Mouse (Mus musculus): ENCODE data around the gene Mpp3. TPM values are rescaled to one million over a fixed set of nuclear protein-coding genes. Genes with fewer than 3 reads are reported as not detected.

Gene Mpp3
- polyA plus RNA-seq, 1 experiment from 2014 or later, result 5.7 TPM

DNA sequence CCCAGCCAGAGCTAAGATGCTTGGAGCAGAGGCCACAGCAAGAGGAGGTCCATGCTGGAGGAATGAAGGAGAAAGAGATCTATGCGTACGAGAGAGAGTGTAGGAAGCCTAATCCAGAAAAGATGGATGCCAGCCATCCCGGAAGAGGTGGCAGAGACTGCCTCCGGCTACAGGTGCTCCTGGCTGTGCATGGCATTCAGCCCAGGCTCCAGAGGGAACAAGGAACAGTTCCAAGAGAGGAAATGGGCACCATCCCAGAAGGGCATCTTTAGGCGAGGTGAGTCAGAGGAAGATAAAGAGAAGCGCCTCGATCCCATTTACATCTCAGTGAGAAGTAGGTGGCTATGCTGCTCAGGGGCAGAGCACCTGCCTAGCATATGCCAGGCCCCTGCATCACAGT lies 2.9 kb upstream of the Mpp3 start:
- Histone ChIP-seq H3K4me3 (ENCODE audit: low read length) (no peak overlapping the region), H3K36me3 (ENCODE audit: control insufficient read depth, insufficient read depth, low read length) (no peaks in the 10 kb centered on the region), H3K27ac (ENCODE audit: low read length) (no peak overlapping the region), H3K4me1 (ENCODE audit: control insufficient read depth, insufficient read depth, low read length) (peaks cover 8% of the 10 kb centered on the region), H3K27me3 (replicated peaks; ENCODE audit: control insufficient read depth, insufficient read depth, low read length) (no peaks in the 10 kb centered on the region), H3K4me2 (ENCODE audit: low read depth, low read length) (no peak overlapping the region), H3K9me3 (ENCODE audit: control insufficient read depth, low read length) (no peaks in the 10 kb centered on the region), H3K9ac (ENCODE audit: low read depth, low read length) (no peak overlapping the region)
- WGBS, result 80% methylated on average over 7 of the region's 7 CpGs
- no peak for ATAC-seq

DNA sequence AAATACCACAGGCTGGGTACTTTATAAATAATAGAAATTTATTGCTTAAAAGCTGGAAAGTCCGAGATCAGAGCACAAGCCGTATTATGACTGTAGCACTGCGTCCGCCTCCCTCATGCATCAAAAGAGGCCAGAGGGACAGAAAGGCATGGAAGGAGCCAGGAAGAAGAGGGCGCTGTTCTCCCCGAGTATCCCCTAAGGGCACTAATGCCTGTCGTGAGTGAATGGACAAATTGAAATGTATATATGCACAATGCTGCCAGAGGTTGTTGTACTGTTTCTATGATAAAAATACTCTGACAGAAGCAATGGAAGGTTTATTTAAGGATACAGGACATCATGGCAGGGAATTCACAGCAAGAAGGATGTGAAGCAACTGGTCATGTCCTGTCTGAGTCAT lies 1.7 kb upstream of the Mpp3 start:
- H3K4me2 ChIP-seq (ENCODE audit: low read depth, low read length), result no peak overlapping the region
- H3K36me3 ChIP-seq (ENCODE audit: control insufficient read depth, insufficient read depth, low read length), result no peaks in the 10 kb centered on the region
- H3K4me3 ChIP-seq (ENCODE audit: low read length), result no peak overlapping the region
- H3K27me3 ChIP-seq (replicated peaks; ENCODE audit: control insufficient read depth, insufficient read depth, low read length), result no peaks in the 10 kb centered on the region
- H3K4me1 ChIP-seq (ENCODE audit: control insufficient read depth, insufficient read depth, low read length), result peaks cover 9% of the 10 kb centered on the region
- 32% methylated on average over 7 of the region's 7 CpGs for WGBS
- no peak overlapping the region for H3K27ac ChIP-seq (ENCODE audit: low read length)
- no peak overlapping the region for H3K9ac ChIP-seq (ENCODE audit: low read depth, low read length)
- ATAC-seq, result no peak
- H3K9me3 ChIP-seq (ENCODE audit: control insufficient read depth, low read length), result no peaks in the 10 kb centered on the region

DNA sequence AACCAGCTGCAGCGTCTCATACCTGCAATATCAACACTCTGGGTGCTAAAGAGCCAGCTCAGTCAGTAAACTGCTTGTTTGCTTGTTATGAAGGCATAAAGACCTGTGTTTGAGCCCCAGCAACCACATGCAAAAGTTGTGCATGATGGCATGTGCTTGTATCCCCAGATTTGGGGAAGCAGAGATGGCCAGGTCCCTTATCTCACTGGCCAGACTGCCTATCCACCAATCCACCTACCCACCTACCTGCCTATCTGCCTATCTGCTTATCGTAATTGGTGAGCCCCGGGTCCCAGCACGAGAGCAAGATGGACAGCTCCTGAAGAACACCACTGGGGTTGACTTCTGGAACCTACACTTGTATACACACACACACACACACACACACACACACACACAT lies 1.0 kb upstream of the Mpp3 start:
- 77% methylated on average over 4 of the region's 4 CpGs for WGBS
- no peak overlapping the region for H3K9ac ChIP-seq (ENCODE audit: low read depth, low read length)
- H3K4me1 ChIP-seq (ENCODE audit: control insufficient read depth, insufficient read depth, low read length), result peaks cover 9% of the 10 kb centered on the region
- no peak overlapping the region for H3K4me3 ChIP-seq (ENCODE audit: low read length)
- no peaks in the 10 kb centered on the region for H3K27me3 ChIP-seq (replicated peaks; ENCODE audit: control insufficient read depth, insufficient read depth, low read length)
- no peaks in the 10 kb centered on the region for H3K9me3 ChIP-seq (ENCODE audit: control insufficient read depth, low read length)
- H3K4me2 ChIP-seq (ENCODE audit: low read depth, low read length), result no peak overlapping the region
- no peaks in the 10 kb centered on the region for H3K36me3 ChIP-seq (ENCODE audit: control insufficient read depth, insufficient read depth, low read length)
- H3K27ac ChIP-seq (ENCODE audit: low read length), result no peak overlapping the region
- no peak for ATAC-seq

DNA sequence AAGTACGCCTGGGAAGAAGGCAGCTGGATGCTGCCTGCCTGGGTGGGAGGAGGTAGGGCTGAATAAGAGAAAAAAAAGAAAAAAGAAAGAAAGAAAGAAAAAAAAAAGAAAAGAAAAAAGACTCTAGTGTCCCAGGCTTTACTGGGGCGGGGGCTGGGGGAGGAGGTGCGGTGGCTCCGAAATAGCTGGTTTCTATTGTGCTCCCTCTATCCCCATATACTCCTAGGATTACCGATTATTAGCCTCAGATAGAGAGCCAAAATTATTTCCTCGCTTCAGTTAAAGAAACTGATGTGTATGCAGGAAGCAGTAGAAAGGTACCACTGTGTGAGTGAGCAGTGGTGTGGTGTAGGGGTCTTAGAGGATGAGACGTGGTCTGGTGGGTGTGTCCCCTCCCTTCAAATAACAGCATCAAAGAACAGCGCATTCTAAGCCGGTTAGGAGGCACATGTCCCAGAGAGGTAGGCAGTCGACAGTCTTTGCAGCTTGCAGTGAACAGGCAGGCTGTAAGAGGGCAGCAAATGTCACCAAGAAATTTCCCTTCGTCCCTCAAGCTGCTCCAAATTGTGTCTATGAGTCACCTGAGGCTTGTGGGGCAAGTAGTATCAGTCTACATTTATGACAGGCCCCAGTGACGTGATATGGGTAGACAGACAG lies 772 bp downstream of the Mpp3 start:
- peak overlapping the region; percentile 70; the same call in 1 of the 2 replicates for H3K9ac ChIP-seq (ENCODE audit: low read depth, low read length)
- peak overlapping the region; percentile 94 for H3K4me2 ChIP-seq (ENCODE audit: low read depth, low read length)
- no peaks in the 10 kb centered on the region for H3K9me3 ChIP-seq (ENCODE audit: control insufficient read depth, low read length)
- 6% methylated on average over 12 of the region's 12 CpGs for WGBS
- peaks cover 9% of the 10 kb centered on the region for H3K4me1 ChIP-seq (ENCODE audit: control insufficient read depth, insufficient read depth, low read length)
- H3K4me3 ChIP-seq (ENCODE audit: low read length), result peak overlapping the region; percentile 57
- H3K27ac ChIP-seq (ENCODE audit: low read length), result peak overlapping the region; percentile 45
- no peak for ATAC-seq
- no peaks in the 10 kb centered on the region for H3K27me3 ChIP-seq (replicated peaks; ENCODE audit: control insufficient read depth, insufficient read depth, low read length)
- no peaks in the 10 kb centered on the region for H3K36me3 ChIP-seq (ENCODE audit: control insufficient read depth, insufficient read depth, low read length)

DNA sequence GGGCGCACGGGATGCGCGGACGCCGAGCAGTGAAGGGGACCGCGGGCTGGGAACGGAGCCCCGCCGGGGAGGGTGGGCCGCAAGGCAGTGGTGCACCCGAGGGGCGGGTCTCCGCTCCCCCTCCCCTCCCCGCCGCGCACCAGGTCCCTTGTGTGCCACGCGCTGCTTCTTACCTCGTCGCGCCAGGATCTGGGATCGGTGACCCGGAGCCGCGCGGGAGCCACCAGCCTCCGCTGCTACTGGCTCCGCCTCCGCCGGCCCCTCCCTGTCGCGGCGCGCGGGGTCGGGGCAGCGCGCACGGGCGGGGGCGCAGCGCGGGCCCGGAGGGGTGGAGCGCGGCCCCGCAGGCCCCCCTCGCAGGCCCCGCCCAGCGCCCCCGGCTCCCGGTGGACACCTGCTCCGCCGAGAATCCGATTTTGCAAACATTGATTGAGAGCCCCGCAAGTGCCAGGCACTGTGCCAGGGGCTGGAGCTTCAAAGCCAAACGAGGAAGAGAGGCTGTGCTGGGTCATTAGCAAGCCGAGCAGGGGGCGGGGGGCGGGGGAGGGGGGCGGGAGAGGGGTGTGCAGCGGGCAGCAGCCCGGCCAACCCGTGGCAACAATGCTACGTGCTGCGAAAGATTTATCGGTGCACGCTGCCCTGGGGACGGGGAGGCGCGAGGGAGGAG lies 1.4 kb downstream of the Mpp3 start:
- Histone ChIP-seq H3K4me2 (ENCODE audit: low read depth, low read length) (peak overlapping the region; percentile 94), H3K4me3 (ENCODE audit: low read length) (peak overlapping the region; percentile 57), H3K4me1 (ENCODE audit: control insufficient read depth, insufficient read depth, low read length) (peaks cover 9% of the 10 kb centered on the region), H3K27ac (ENCODE audit: low read length) (peak overlapping the region; percentile 56; the same call in 1 of the 2 replicates), H3K9me3 (ENCODE audit: control insufficient read depth, low read length) (no peaks in the 10 kb centered on the region), H3K27me3 (replicated peaks; ENCODE audit: control insufficient read depth, insufficient read depth, low read length) (no peaks in the 10 kb centered on the region), H3K36me3 (ENCODE audit: control insufficient read depth, insufficient read depth, low read length) (no peaks in the 10 kb centered on the region), H3K9ac (ENCODE audit: low read depth, low read length) (peak overlapping the region; percentile 70)
- WGBS, result under 1% methylated on average over 59 of the region's 73 CpGs
- ATAC-seq, result peak; percentile 89

DNA sequence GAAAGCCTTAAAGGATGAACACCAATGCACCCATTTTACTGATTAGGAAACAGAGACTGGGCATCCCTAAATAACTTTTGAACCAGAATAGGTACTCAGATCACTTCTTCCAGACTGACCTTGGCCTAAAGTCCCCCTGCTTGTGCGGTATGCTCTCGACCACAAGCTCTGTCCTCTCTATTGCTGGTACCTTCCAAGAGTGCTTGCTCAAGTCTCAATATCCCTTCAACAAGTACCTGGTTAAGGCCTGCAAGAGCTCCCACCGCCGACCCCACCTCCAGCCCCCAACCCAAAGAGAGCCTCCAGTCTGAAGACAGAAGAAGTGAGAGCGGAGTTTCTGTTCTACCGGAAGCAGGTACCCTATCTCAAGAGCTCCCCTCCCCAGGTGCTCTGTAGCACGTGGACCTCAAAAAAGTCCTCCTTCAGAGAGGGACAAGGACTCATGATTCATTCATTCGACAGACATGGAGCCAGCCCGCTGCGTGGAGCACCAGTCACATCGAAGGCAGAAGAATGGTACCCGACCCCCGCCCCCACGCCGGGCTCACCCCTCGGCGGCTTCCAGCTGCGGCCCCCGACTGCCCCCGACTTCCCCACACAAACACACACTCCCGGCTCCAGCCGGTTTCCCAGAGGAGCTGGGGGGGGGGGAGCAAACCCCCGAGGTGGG lies 2.1 kb downstream of the Mpp3 start:
- Histone ChIP-seq H3K9me3 (ENCODE audit: control insufficient read depth, low read length) (no peaks in the 10 kb centered on the region), H3K9ac (ENCODE audit: low read depth, low read length) (peak overlapping the region; percentile 70), H3K27ac (ENCODE audit: low read length) (no peak overlapping the region), H3K36me3 (ENCODE audit: control insufficient read depth, insufficient read depth, low read length) (no peaks in the 10 kb centered on the region), H3K4me3 (ENCODE audit: low read length) (peak overlapping the region; percentile 57), H3K27me3 (replicated peaks; ENCODE audit: control insufficient read depth, insufficient read depth, low read length) (no peaks in the 10 kb centered on the region), H3K4me2 (ENCODE audit: low read depth, low read length) (peak overlapping the region; percentile 94), H3K4me1 (ENCODE audit: control insufficient read depth, insufficient read depth, low read length) (peaks cover 9% of the 10 kb centered on the region)
- ATAC-seq, result peak; percentile 8; the same call in 1 of the 2 replicates
- 6% methylated on average over 23 of the region's 23 CpGs for WGBS

DNA sequence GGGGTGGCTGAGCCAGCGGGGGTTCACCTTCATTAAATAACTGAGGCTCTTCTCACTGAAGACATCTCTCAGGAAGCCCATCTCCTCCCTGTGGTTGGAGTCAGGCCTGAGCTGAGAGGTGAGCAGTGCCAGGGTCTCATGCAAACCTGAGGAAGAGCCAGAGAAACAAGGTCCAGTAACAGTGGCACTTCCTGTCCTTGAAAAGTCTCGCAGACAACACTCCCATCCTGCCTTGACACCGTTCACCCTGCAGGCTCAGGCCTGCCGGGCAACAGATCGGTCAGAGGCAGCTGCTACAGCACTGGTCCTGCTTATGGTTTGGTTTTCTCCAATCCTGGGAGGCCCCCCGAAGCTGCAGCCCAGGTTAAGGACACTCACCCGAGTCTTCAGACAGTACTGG lies 2.9 kb downstream of the Mpp3 start:
- Histone ChIP-seq H3K27me3 (replicated peaks; ENCODE audit: control insufficient read depth, insufficient read depth, low read length) (no peaks in the 10 kb centered on the region), H3K4me2 (ENCODE audit: low read depth, low read length) (no peak overlapping the region), H3K9me3 (ENCODE audit: control insufficient read depth, low read length) (no peaks in the 10 kb centered on the region), H3K36me3 (ENCODE audit: control insufficient read depth, insufficient read depth, low read length) (no peaks in the 10 kb centered on the region), H3K4me1 (ENCODE audit: control insufficient read depth, insufficient read depth, low read length) (peaks cover 9% of the 10 kb centered on the region), H3K27ac (ENCODE audit: low read length) (no peak overlapping the region), H3K4me3 (ENCODE audit: low read length) (no peak overlapping the region), H3K9ac (ENCODE audit: low read depth, low read length) (no peak overlapping the region)
- no peak for ATAC-seq
- 55% methylated on average over 7 of the region's 7 CpGs for WGBS

DNA sequence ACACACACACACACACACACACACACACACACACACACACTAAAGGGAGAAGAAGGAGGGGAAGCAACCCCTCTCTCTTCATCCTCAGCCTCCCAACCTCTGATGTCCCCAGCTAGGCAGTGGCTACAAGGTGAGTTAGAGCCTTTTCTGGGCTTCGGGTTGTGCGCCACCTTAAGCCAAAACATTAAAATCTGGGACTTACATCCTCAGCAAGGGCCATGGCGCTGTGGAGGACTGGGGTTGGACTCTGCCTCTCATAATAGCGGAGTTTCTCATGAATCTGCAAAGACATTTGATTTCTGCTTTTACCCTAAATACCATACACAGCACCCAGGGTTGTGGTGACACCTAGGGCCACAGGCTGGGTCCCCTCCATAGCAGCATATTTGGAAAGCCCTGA lies 3.4 kb downstream of the Mpp3 start:
- Histone ChIP-seq H3K27me3 (replicated peaks; ENCODE audit: control insufficient read depth, insufficient read depth, low read length) (no peaks in the 10 kb centered on the region), H3K9ac (ENCODE audit: low read depth, low read length) (no peak overlapping the region), H3K4me2 (ENCODE audit: low read depth, low read length) (no peak overlapping the region), H3K4me3 (ENCODE audit: low read length) (no peak overlapping the region), H3K36me3 (ENCODE audit: control insufficient read depth, insufficient read depth, low read length) (no peaks in the 10 kb centered on the region), H3K27ac (ENCODE audit: low read length) (no peak overlapping the region), H3K9me3 (ENCODE audit: control insufficient read depth, low read length) (no peaks in the 10 kb centered on the region), H3K4me1 (ENCODE audit: control insufficient read depth, insufficient read depth, low read length) (peaks cover 9% of the 10 kb centered on the region)
- WGBS, result 87% methylated on average over 4 of the region's 4 CpGs
- ATAC-seq, result no peak

DNA sequence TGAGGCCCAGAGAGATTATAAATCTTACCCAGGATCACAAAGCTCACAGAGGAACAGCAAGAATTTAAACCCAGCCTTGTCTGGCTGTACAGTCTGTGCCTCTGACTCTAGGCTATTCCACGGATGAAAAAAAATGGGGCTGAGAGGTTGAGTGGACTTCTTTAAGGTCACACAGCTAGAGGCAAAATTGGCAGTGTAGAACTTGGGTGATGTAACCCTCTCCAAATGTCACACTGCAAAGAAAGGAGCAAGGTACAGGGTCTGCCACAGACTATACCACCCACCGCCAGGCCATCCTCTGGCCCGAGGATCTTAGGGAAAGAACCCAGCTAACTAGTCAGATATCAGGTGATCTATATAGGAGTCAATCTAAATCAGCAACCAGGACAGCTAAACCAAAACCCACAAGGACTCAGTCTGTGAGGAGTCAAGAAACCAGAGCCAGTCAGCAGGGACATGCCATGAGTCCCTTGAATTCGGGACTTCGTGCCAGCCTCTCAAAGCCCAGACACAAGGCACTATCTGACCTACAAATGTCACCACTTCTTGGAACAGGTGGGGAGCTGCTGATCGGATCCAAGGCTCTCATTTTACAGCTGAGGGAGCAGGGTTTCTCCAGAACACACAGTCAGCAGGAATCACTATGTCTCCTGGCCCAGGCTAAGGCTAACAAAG lies 4.0 kb downstream of the Mpp3 start:
- Histone ChIP-seq H3K36me3 (ENCODE audit: control insufficient read depth, insufficient read depth, low read length) (no peaks in the 10 kb centered on the region), H3K27me3 (replicated peaks; ENCODE audit: control insufficient read depth, insufficient read depth, low read length) (no peaks in the 10 kb centered on the region), H3K4me1 (ENCODE audit: control insufficient read depth, insufficient read depth, low read length) (peaks cover 9% of the 10 kb centered on the region), H3K4me2 (ENCODE audit: low read depth, low read length) (no peak overlapping the region), H3K4me3 (ENCODE audit: low read length) (no peak overlapping the region), H3K9me3 (ENCODE audit: control insufficient read depth, low read length) (no peaks in the 10 kb centered on the region), H3K9ac (ENCODE audit: low read depth, low read length) (no peak overlapping the region), H3K27ac (ENCODE audit: low read length) (no peak overlapping the region)
- ATAC-seq, result no peak
- WGBS, result 86% methylated on average over 6 of the region's 6 CpGs
